Mouse (Mus musculus) intestine, embryonic 14.5 days (tissue): Measurements from ENCODE around the gene Sv2c. TPM values are rescaled to one million over a fixed set of nuclear protein-coding genes. Genes with fewer than 3 reads are reported as not detected.

Source experiments
- ATAC-seq: fragments of 200-750 bp; cut with Nextera tagmentation; replicated peaks from 2 replicates; pipeline ENCODE4 v1.8.0; 2017; ENCODE audit warnings: low read depth, moderate number of reproducible peaks, moderate TSS enrichment, moderate library complexity; ENCODE audit not compliant: low FRiP score, low TSS enrichment
- DNase-seq: peaks from one replicate; pipeline ENCODE4 v3.0.0-alpha.2; 2018; ENCODE audit warnings: low spot score
- H3K27ac ChIP-seq: fragments of 300-500 bp; sonication (generic); 2 replicates; pipeline ENCODE4 v1.5.1; 2014; ENCODE audit warnings: low read depth, mild to moderate bottlenecking, control low read depth
- H3K27me3 ChIP-seq: fragments of 300-500 bp; sonication (generic); replicated peaks from 2 replicates; pipeline ENCODE4 v1.6.1; 2014; ENCODE audit warnings: low read length, control low read depth; ENCODE audit not compliant: control insufficient read depth, insufficient read depth
- H3K36me3 ChIP-seq: fragments of 300-500 bp; sonication (generic); 2 replicates; pipeline ENCODE4 v1.6.1; 2014; ENCODE audit warnings: low read length, control low read depth; ENCODE audit not compliant: control insufficient read depth, insufficient read depth
- H3K4me1 ChIP-seq: fragments of 300-500 bp; sonication (generic); replicated peaks from 2 replicates; pipeline ENCODE4 v1.6.1; 2014; ENCODE audit warnings: low read length, control low read depth, mixed read lengths; ENCODE audit not compliant: control insufficient read depth, insufficient read depth
- H3K4me2 ChIP-seq: fragments of 300-500 bp; sonication (generic); 2 replicates; pipeline ENCODE4 v1.6.1; 2014; ENCODE audit warnings: low read length
- H3K4me3 ChIP-seq: fragments of 300-500 bp; sonication (generic); 2 replicates; pipeline ENCODE4 v1.5.1; 2014; ENCODE audit warnings: low read depth, low read length, control low read depth, mixed read lengths
- H3K9ac ChIP-seq: fragments of 300-500 bp; sonication (generic); 2 replicates; pipeline ENCODE4 v1.6.1; 2014; ENCODE audit warnings: mild to moderate bottlenecking, low read length
- H3K9me3 ChIP-seq: fragments of 300-500 bp; sonication (generic); 2 replicates; pipeline ENCODE4 v1.6.1; 2016; ENCODE audit warnings: low read length, control low read depth; ENCODE audit not compliant: control insufficient read depth
- WGBS: fragments of 180-500 bp; shearing (Covaris S2); extraction: QIAGEN DNeasy Blood & Tissue Kit; methylation state at CpG from one replicate; pipeline ENCODE4 v1.1.7; 2014; 5-methylcytosine and 5-hydroxymethylcytosine counted together
- polyA plus RNA-seq: library from polyadenylated mRNA; unstranded; fragments of >200 nt; fragmentation: Nextera tagmentation; extraction: Ambion mirVana; gene quantifications from 2 replicates; pipeline ENCODE4 v1.2.1, GENCODE M21; 2014

Sv2c gene
- polyA plus RNA-seq, 1 experiment from 2014 or later = 1.8 TPM

GRCm38 (mm10) chr13:95940811-95941210 lies 191.6 kb downstream of the Sv2c start:
- 59% methylated on average over 5 of the region's 5 CpGs for WGBS
- Histone ChIP-seq H3K4me3 (no peak overlapping the region), H3K36me3 (no peaks in the 10 kb centered on the region), H3K27me3 (no peaks in the 10 kb centered on the region), H3K9ac (no peak overlapping the region), H3K4me1 (no peaks in the 10 kb centered on the region), H3K27ac (no peak overlapping the region), H3K4me2 (no peak overlapping the region), H3K9me3 (no peaks in the 10 kb centered on the region)
- DNase-seq (no peak), ATAC-seq (no peak)

- DNase-seq (no peak), ATAC-seq (no peak)
- Histone ChIP-seq H3K27ac (no peak overlapping the region), H3K4me2 (no peak overlapping the region), H3K4me3 (no peak overlapping the region), H3K9me3 (no peaks in the 10 kb centered on the region), H3K36me3 (no peaks in the 10 kb centered on the region), H3K27me3 (no peaks in the 10 kb centered on the region), H3K4me1 (no peaks in the 10 kb centered on the region), H3K9ac (no peak overlapping the region)
- 68% methylated on average over 2 of the region's 2 CpGs for WGBS
Measured at GRCm38 (mm10) chr13:95924201-95924621, 208.2 kb downstream of the Sv2c start.

- ATAC-seq = no peak
- Histone ChIP-seq H3K27me3 (no peaks in the 10 kb centered on the region), H3K4me3 (no peak overlapping the region), H3K4me2 (no peak overlapping the region), H3K9ac (no peak overlapping the region), H3K27ac (no peak overlapping the region), H3K4me1 (no peaks in the 10 kb centered on the region), H3K9me3 (no peaks in the 10 kb centered on the region), H3K36me3 (no peaks in the 10 kb centered on the region)
- DNase-seq = no peak
- 94% methylated on average over 4 of the region's 4 CpGs for whole genome bisulfite sequencing
Measured at GRCm38 (mm10) chr13:95922626-95923025, 209.8 kb downstream of the Sv2c start.

GRCm38 (mm10) chr13:95918624-95919284 lies 213.6 kb downstream of the Sv2c start:
- Histone ChIP-seq H3K4me2 (no peak overlapping the region), H3K4me1 (no peaks in the 10 kb centered on the region), H3K27ac (no peak overlapping the region), H3K27me3 (no peaks in the 10 kb centered on the region), H3K9ac (no peak overlapping the region), H3K36me3 (no peaks in the 10 kb centered on the region), H3K4me3 (no peak overlapping the region), H3K9me3 (no peaks in the 10 kb centered on the region)
- ATAC-seq (no peak), DNase-seq (no peak)
- 87% methylated on average over 9 of the region's 9 CpGs for WGBS

GRCm38 (mm10) chr13:95913046-95913406 lies 219.4 kb downstream of the Sv2c start:
- H3K9ac ChIP-seq = no peak overlapping the region
- no peak for ATAC-seq
- H3K9me3 ChIP-seq = no peaks in the 10 kb centered on the region
- 91% methylated on average over 2 of the region's 2 CpGs for WGBS
- H3K27ac ChIP-seq = no peak overlapping the region
- no peaks in the 10 kb centered on the region for H3K36me3 ChIP-seq
- no peaks in the 10 kb centered on the region for H3K27me3 ChIP-seq
- no peak for DNase-seq
- H3K4me2 ChIP-seq = no peak overlapping the region
- H3K4me1 ChIP-seq = no peaks in the 10 kb centered on the region
- H3K4me3 ChIP-seq = no peak overlapping the region

GRCm38 (mm10) chr13:95912157-95913045 lies 220.0 kb downstream of the Sv2c start:
- no peak overlapping the region for H3K9ac ChIP-seq

GRCm38 (mm10) chr13:95910270-95910669 lies 222.1 kb downstream of the Sv2c start:
- no peak overlapping the region for H3K9ac ChIP-seq
- no peak overlapping the region for H3K27ac ChIP-seq
- 79% methylated on average over 9 of the region's 9 CpGs for WGBS
- peaks cover 3% of the 10 kb centered on the region; the same call in 1 of the 2 replicates for H3K9me3 ChIP-seq
- DNase-seq (no peak), ATAC-seq (no peak)
- no peak overlapping the region for H3K4me3 ChIP-seq
- H3K27me3 ChIP-seq = no peaks in the 10 kb centered on the region
- H3K36me3 ChIP-seq = no peaks in the 10 kb centered on the region
- no peak overlapping the region for H3K4me2 ChIP-seq
- no peaks in the 10 kb centered on the region for H3K4me1 ChIP-seq

More at GRCm38 (mm10) chr13:95912157-95913045, 220.0 kb downstream of the Sv2c start:
- DNase-seq (no peak), ATAC-seq (no peak)
- H3K4me3 ChIP-seq = no peak overlapping the region
- H3K9me3 ChIP-seq = no peaks in the 10 kb centered on the region
- H3K4me1 ChIP-seq = no peaks in the 10 kb centered on the region
- no peaks in the 10 kb centered on the region for H3K27me3 ChIP-seq
- H3K27ac ChIP-seq = no peak overlapping the region
- H3K36me3 ChIP-seq = no peaks in the 10 kb centered on the region
- WGBS = 85% methylated on average over 11 of the region's 11 CpGs
- H3K4me2 ChIP-seq = no peak overlapping the region

- Histone ChIP-seq H3K27ac (no peak overlapping the region), H3K4me1 (no peaks in the 10 kb centered on the region), H3K27me3 (no peaks in the 10 kb centered on the region), H3K4me2 (no peak overlapping the region), H3K9me3 (peaks cover 3% of the 10 kb centered on the region; the same call in 1 of the 2 replicates), H3K4me3 (no peak overlapping the region), H3K36me3 (no peaks in the 10 kb centered on the region), H3K9ac (no peak overlapping the region)
- DNase-seq (no peak), ATAC-seq (no peak)
- 79% methylated on average over 2 of the region's 2 CpGs for WGBS
Measured at GRCm38 (mm10) chr13:95909244-95909643, 223.1 kb downstream of the Sv2c start.
